Mouse (Mus musculus): Measurements from ENCODE around the gene Lime1.

Gene Lime1

DNA sequence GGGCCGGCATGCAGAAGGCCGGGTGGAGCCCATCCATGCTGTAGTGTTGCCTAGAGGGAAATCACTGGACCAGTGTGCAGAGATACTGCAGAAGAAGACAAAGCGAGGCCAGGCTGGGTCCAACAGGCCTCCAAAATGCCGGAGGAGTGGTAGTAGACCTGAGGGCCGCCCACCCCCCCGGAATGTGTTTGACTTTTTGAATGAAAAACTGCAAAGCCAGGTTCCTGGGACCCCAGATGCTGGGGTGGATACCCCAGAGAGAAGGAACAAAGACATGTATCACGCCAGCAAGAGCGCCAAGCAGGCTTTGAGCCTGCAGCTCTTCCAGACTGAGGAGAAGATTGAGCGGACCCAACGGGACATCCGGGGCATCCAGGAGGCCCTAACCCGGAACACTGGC is at the start of gene Lime1:
Gene Lime1, plus strand, starts transcription at position 301 of the 400 bp plus-strand sequence.
- no peak for DNase-seq

GRCm38 (mm10) chr2:181332542-181332941 is 47.3 kb upstream of the Lime1 start:
- no peak for DNase-seq

DNA sequence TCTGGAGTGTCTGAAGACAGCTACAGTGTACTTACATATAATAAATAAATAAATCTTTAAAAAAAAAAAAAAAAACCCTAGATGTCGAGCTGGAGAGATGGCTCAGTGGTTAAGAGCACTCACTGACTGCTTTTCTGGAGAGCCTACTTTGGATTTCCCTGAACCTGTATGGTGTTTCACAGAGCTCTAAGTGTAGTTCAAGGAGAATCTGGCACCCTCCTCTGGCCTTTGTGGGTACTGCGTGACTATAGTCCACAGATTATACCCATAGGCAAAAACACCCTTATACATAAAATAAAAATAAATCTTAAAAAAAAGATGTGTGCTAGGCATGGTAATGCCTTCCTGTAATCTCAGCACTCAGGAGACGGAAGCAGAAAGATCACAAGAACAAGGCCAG is 45.9 kb upstream of the Lime1 start:
- peak; percentile 77 for DNase-seq

GRCm38 (mm10) chr2:181340426-181340825 is 39.5 kb upstream of the Lime1 start:
- no peak for DNase-seq

GRCm38 (mm10) chr2:181342766-181343165 is 37.1 kb upstream of the Lime1 start:
- no peak for DNase-seq

DNA sequence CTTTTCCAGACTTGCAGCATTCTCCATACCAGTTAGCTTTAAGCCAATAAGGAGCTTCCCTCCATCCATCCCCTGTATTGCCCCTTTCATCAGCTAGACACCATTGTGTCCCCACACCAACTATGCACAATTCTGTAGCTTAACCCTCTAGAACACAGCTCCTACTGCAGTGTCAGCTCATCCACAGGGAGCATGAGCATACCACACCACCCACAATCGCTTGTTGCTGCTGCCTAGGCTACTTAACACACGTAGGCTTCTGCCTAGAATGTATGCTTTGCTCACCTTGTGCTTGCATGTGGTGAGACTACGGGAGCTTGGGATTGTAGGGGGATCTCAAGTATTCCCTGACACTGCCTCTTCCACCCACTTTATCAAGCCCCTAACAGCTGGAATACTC is 23.1 kb upstream of the Lime1 start:
- no peak for DNase-seq

DNA sequence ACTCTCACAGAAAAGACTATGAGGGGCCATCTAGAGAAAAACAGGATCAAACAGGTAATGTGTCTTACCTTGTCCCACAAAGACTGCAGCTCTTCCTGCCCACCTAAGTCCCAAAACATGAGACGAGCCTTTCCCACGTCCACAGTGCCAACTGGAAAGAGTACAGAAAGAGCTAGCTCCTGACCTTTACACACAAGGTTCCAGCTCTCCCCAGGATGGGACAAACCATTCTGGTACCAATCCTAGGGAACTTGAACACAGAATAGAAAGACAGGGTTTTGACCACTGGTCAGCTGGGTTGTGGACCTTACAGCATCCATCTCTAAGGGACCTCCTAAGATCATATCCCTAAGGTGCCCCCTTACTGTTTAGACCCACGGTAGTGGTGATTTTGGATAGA is 15.9 kb upstream of the Lime1 start:
- no peak for DNase-seq

GRCm38 (mm10) chr2:181364487-181364859 is 15.4 kb upstream of the Lime1 start:
- DNase-seq = no peak

GRCm38 (mm10) chr2:181364860-181365596 is 14.8 kb upstream of the Lime1 start, which contains the start of the genes Zgpat and Arfrp1:
TSS of gene Zgpat (plus strand) at chr2:181364928.
TSS of gene Arfrp1 (minus strand) at chr2:181365404.
- DNase-seq = peak; percentile 87

DNA sequence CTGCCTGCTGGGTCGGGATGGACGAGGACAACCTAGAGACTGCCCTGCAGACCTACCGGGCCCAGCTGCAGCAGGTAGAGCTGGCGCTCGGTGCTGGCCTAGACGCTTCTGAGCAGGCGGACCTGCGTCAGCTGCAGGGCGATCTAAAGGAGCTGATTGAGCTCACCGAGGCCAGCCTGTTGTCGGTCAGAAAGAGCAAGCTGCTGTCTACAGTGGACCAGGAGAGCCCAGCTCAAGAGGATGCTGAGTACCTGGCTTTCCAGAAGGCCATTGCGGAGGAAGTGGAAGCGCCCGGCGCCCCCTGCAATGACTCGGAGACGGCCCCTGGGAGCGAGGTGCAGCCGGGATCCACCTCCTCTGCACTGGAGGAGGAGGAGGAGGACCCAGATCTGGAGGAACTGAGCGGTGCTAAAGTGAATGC is 14.2 kb upstream of the Lime1 start:
- no peak for DNase-seq

DNA sequence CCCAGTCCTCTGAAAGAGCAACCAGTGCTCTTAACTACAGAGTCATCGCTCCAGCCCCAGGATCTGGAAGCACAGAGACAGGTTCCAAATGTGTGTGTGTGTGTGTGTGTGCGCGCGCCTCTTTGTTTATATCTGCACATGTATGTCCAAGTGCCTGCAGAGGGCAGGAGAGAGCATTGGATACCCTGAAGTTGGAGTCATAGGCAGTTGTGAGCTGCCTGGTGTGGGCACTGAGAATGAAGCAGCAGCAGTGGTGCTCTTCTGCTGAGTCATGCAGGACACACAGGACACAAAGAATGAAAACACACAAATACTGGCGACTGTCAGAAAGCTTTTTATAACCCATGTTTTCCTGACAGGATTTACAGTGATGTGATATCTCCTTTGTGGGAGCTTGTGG is 9.9 kb upstream of the Lime1 start:
- DNase-seq = no peak

- peak; percentile 20 for DNase-seq
Observed at GRCm38 (mm10) chr2:181375787-181376186, 4.1 kb upstream of the Lime1 start.

- no peak for DNase-seq
Observed at GRCm38 (mm10) chr2:181377230-181377629, 2.6 kb upstream of the Lime1 start.

DNA sequence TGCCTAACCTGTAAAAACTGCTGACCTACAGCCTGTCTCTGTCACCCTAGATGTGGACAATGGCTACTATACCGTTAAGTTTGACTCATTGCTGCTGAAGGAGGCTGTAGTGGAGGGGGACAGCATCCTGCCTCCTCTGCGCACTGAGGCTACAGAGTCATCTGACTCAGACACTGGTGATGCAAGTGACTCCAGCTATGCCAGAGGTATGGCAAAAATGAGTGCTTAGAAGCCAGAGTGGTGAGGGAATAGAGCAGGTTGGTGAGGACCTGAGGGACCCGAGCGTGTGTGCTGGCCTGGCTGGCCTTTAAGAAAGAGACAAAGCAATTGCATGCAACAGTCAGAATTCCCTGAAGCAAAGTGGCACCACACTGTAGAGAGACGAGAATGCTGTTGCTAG is 1.2 kb upstream of the Lime1 start:
- no peak for DNase-seq

DNA sequence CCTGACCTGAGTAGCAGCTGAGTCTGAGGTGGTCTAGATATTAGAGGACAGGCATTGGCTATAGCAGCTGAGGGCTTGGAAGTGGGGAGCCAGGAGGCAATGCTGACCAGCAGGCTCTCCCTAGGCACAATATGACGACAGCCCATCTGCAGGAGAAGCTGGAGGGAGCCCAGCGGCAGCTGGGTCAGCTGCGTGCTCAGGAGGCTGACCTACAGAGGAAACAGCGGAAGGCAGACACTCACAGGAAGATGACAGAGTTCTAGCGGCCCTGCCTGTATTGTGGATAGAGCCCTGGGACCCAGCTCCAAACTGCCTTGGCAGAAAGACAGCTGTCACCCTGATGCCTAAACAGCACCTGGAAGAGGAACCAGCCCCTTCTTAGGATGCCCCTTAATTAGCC is 373 bp downstream of the Lime1 start:
- DNase-seq = no peak

GRCm38 (mm10) chr2:181381107-181381506 is 1.2 kb downstream of the Lime1 start:
- DNase-seq = no peak

DNA sequence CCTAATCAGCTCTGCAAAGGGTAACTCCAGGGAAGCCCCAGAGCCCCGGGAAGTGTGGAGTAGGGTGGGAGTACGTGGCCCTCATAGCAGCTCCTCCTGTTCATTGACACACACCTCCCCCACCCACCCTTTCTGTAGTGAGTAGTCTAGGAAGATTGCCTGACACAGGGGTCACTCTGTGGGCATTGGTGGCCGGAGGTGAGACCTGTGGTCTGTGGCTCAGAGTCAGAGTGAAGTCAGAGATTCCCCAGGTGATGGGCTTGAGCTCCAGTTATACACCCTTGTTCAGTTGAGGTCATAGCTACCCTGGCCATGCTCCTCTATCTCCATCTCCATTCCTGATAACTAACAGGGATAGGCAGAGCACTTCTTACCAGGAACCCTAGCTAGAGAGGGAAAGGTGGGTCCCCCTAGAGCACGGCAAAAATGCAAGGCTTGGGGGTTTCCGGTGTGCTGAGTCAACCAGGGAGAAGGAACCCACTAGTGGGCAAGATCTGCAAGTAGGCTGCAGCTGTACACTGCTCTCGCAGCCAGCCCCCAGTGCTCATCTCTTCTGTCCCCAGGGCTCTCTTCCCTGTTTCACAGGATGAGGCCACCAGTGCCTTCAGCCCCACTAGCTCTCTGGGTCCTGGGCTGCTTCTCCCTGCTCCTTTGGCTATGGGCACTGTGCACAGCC is 1.9 kb downstream of the Lime1 start:
- DNase-seq = no peak

- no peak for DNase-seq
Observed at GRCm38 (mm10) chr2:181384463-181384862, 4.6 kb downstream of the Lime1 start.

GRCm38 (mm10) chr2:181384919-181385391 is 5.1 kb downstream of the Lime1 start:
- DNase-seq = peak; percentile 57

GRCm38 (mm10) chr2:181385885-181386284 is 6.0 kb downstream of the Lime1 start:
- DNase-seq = peak; percentile 11

DNA sequence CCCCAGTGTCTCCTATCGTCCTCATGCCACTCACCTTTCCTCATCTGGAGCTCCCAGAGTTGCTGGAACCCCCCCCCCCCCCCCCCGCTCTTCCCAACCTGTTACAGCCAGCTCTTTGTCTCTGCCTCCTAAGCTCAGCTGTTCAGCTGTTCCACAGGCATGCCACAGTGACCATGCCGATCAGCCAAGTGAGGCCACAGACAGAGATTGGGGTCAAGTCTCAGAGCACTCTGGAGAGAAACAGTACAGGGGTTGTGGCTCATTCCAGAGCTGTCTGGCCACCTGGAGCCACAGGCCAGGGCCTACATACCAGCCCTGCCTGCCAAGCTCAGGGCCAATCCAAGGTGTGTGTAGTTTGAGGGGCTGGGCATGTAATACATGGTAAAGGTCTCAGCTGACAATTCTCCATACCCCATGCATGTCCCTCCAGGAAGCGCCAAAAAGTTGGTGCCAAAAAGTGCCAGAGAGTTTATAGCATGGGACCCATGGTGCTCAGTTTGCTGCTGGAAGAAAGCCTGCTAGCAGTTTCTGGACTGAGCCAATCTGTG is 6.9 kb downstream of the Lime1 start:
- DNase-seq = no peak

DNA sequence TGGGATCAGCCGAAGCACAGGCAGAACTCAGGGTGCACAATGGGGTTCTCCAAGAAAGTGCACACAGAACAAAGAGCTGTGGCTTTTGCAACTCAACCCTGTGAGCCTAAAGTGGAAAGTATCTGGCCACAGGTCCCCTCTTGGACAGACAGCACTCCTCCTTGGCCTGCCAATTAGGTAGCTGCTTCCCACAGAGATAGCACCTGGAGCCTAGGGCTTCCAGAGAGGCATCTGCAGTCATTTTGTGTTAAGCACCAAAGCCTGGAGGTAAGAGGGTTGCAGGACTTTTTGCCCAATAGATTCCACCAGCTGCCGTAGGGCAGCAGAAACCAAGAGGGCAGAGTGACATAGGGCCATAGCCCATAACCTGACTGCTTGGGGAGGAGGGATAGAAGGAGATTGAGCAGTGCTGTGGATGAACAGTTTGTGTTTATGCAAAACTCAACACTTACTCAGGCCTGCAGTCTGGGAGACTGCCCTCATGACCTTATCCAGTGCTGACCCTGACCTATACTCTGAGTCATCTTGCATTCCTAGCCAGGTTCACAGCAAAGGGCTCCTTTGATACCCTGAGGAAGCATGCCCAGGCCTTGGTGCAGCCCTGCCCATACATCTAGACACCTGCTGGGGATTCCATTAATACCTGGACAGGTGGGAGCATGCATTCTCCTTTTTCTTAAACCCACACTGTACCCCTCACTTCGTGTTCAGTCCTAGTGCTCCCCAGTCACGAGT is 10.4 kb downstream of the Lime1 start:
- DNase-seq = no peak

GRCm38 (mm10) chr2:181391022-181391421 is 11.1 kb downstream of the Lime1 start:
- DNase-seq = no peak
